Mouse (Mus musculus): ENCODE measurements around the gene Gm21987.

GRCm38 (mm10) chr16:38376841-38377249 lies 30.0 kb downstream of the Gm21987 start:
- TF ChIP-seq POLR2A (IDR thresholded peaks at IDR 0.05; ENCODE audit: borderline replicate concordance, control insufficient read depth, low read depth, low read length) = no peak
- TF ChIP-seq CTCF (IDR thresholded peaks at IDR 0.05; ENCODE audit: control insufficient read depth, insufficient read depth, low read length) = no peak

Data from bone marrow, adult 2 months (tissue).